Mouse (Mus musculus) liver, embryonic 15.5 days (tissue): ENCODE results near the gene Ap3m1. TPM values are rescaled to one million over a fixed set of nuclear protein-coding genes. Genes with fewer than 3 reads are reported as not detected.

Experiments
- ATAC-seq: fragments of 200-750 bp; cut with Nextera tagmentation; 2 replicates; pipeline ENCODE4 v1.8.0; 2017; ENCODE audit warnings: moderate number of reproducible peaks, mild to moderate bottlenecking, moderate library complexity; ENCODE audit not compliant: insufficient read depth
- H3K27ac ChIP-seq: fragments of 300-500 bp; sonication (generic); replicated peaks from 2 replicates; pipeline ENCODE4 v1.5.1; 2015; ENCODE audit warnings: mild to moderate bottlenecking, inconsistent platforms
- H3K27me3 ChIP-seq: fragments of 300-500 bp; sonication (generic); 2 replicates; pipeline ENCODE4 v1.6.1; 2015; ENCODE audit warnings: mild to moderate bottlenecking, inconsistent platforms
- H3K36me3 ChIP-seq: fragments of 300-500 bp; sonication (generic); replicated peaks from 2 replicates; pipeline ENCODE4 v1.6.1; 2015; ENCODE audit warnings: moderate library complexity, mild to moderate bottlenecking, inconsistent platforms
- H3K4me1 ChIP-seq: fragments of 300-500 bp; sonication (generic); replicated peaks from 2 replicates; pipeline ENCODE4 v1.6.1; 2015; ENCODE audit warnings: inconsistent platforms
- H3K4me2 ChIP-seq: fragments of 300-500 bp; sonication (generic); 2 replicates; pipeline ENCODE4 v1.6.1; 2015; ENCODE audit warnings: moderate library complexity, mild to moderate bottlenecking, inconsistent platforms
- H3K4me3 ChIP-seq: fragments of 300-500 bp; sonication (generic); replicated peaks from 2 replicates; pipeline ENCODE4 v1.5.1; 2015; ENCODE audit warnings: mild to moderate bottlenecking, inconsistent platforms
- H3K9ac ChIP-seq: fragments of 300-500 bp; sonication (generic); 2 replicates; pipeline ENCODE4 v1.6.1; 2015; ENCODE audit warnings: moderate library complexity, mild to moderate bottlenecking, inconsistent platforms
- H3K9me3 ChIP-seq: fragments of 300-500 bp; sonication (generic); replicated peaks from 2 replicates; pipeline ENCODE4 v1.6.1; 2016; ENCODE audit warnings: inconsistent platforms
- WGBS: fragments of 180-500 bp; shearing (Covaris S2); methylation state at CpG from one replicate; pipeline ENCODE4 v1.1.7; 2015; ENCODE audit warnings: mixed read lengths; ENCODE audit not compliant: insufficient replicate concordance; 5-methylcytosine and 5-hydroxymethylcytosine counted together
- polyA plus RNA-seq: library from polyadenylated mRNA; unstranded; fragments of >200 nt; fragmentation: Nextera tagmentation; extraction: Ambion mirVana; gene quantifications from 2 replicates; pipeline ENCODE4 v1.2.1, GENCODE M21; 2015

Ap3m1 gene
- polyA plus RNA-seq, 1 experiment from 2014 or later, result 30.2 TPM

GRCm38 (mm10) chr14:21086827-21087351 is 34.6 kb upstream of the Ap3m1 start:
- H3K4me2 ChIP-seq, result no peak overlapping the region

GRCm38 (mm10) chr14:21086106-21086505 is 33.8 kb upstream of the Ap3m1 start:
- Histone ChIP-seq H3K4me1 (peaks cover 77% of the 10 kb centered on the region), H3K9ac (no peak overlapping the region), H3K27ac (no peak overlapping the region), H3K9me3 (no peaks in the 10 kb centered on the region), H3K4me2 (no peak overlapping the region), H3K4me3 (no peak overlapping the region), H3K36me3 (0 out of 2 replicates have a peak, but pooled peaks cover 3% of the 10 kb centered on the region), H3K27me3 (no peaks in the 10 kb centered on the region)
- 63% methylated on average over 2 of the region's 2 CpGs for WGBS
- no peak for ATAC-seq

More at GRCm38 (mm10) chr14:21086827-21087351, 34.6 kb upstream of the Ap3m1 start:
- Histone ChIP-seq H3K27ac (0 out of 2 replicates have a peak overlapping the region, but pooled peaks have one; percentile 25), H3K4me1 (peaks cover 71% of the 10 kb centered on the region), H3K9ac (no peak overlapping the region), H3K36me3 (peaks cover 4% of the 10 kb centered on the region; the same call in 1 of the 2 replicates), H3K9me3 (no peaks in the 10 kb centered on the region), H3K27me3 (no peaks in the 10 kb centered on the region), H3K4me3 (no peak overlapping the region)
- no peak for ATAC-seq
- 55% methylated on average over 7 of the region's 7 CpGs for WGBS

GRCm38 (mm10) chr14:21085666-21086065 is 33.4 kb upstream of the Ap3m1 start:
- 62% methylated on average over 5 of the region's 5 CpGs for WGBS
- Histone ChIP-seq H3K36me3 (0 out of 2 replicates have a peak, but pooled peaks cover 3% of the 10 kb centered on the region), H3K9me3 (no peaks in the 10 kb centered on the region), H3K4me3 (no peak overlapping the region), H3K9ac (no peak overlapping the region), H3K27ac (no peak overlapping the region), H3K4me2 (no peak overlapping the region), H3K4me1 (peaks cover 81% of the 10 kb centered on the region), H3K27me3 (no peaks in the 10 kb centered on the region)
- no peak for ATAC-seq

- H3K9ac ChIP-seq, result no peak overlapping the region
Measured at GRCm38 (mm10) chr14:21082823-21083222, 30.5 kb upstream of the Ap3m1 start.

GRCm38 (mm10) chr14:21078511-21078910 is 26.2 kb upstream of the Ap3m1 start:
- 0 out of 2 replicates have a peak, but pooled peaks cover 3% of the 10 kb centered on the region for H3K36me3 ChIP-seq
- H3K9me3 ChIP-seq, result no peaks in the 10 kb centered on the region
- H3K4me2 ChIP-seq, result peak overlapping the region; percentile 93
- H3K9ac ChIP-seq, result no peak overlapping the region
- peak overlapping the region; percentile 93; the same call in 1 of the 2 replicates for H3K27ac ChIP-seq
- no peaks in the 10 kb centered on the region for H3K27me3 ChIP-seq
- H3K4me1 ChIP-seq, result peaks cover 78% of the 10 kb centered on the region
- H3K4me3 ChIP-seq, result no peak overlapping the region
- ATAC-seq, result no peak

More at GRCm38 (mm10) chr14:21082823-21083222, 30.5 kb upstream of the Ap3m1 start:
- Histone ChIP-seq H3K27ac (no peak overlapping the region), H3K27me3 (no peaks in the 10 kb centered on the region), H3K4me2 (no peak overlapping the region), H3K4me1 (peaks cover 70% of the 10 kb centered on the region), H3K36me3 (0 out of 2 replicates have a peak, but pooled peaks cover 3% of the 10 kb centered on the region), H3K4me3 (no peak overlapping the region), H3K9me3 (no peaks in the 10 kb centered on the region)
- 23% methylated on average over 1 of the region's 1 CpGs for WGBS
- no peak for ATAC-seq

- H3K27ac ChIP-seq, result peak overlapping the region; percentile 93
- peak overlapping the region; percentile 93 for H3K4me2 ChIP-seq
- WGBS, result 20% methylated on average over 4 of the region's 4 CpGs
- peak overlapping the region; percentile 76 for H3K4me3 ChIP-seq
- 0 out of 2 replicates have a peak, but pooled peaks cover 2% of the 10 kb centered on the region for H3K36me3 ChIP-seq
- H3K9me3 ChIP-seq, result no peaks in the 10 kb centered on the region
- no peak for ATAC-seq
- no peaks in the 10 kb centered on the region for H3K27me3 ChIP-seq
- peaks cover 76% of the 10 kb centered on the region for H3K4me1 ChIP-seq
- H3K9ac ChIP-seq, result peak overlapping the region; percentile 83; the same call in 1 of the 2 replicates
Measured at GRCm38 (mm10) chr14:21077939-21078338, 25.6 kb upstream of the Ap3m1 start.

GRCm38 (mm10) chr14:21076501-21077194 is 24.3 kb upstream of the Ap3m1 start:
- Histone ChIP-seq H3K36me3 (no peaks in the 10 kb centered on the region), H3K4me2 (peak overlapping the region; percentile 93), H3K27me3 (no peaks in the 10 kb centered on the region), H3K4me3 (peak overlapping the region; percentile 76), H3K27ac (peak overlapping the region; percentile 93), H3K9ac (peak overlapping the region; percentile 83), H3K9me3 (no peaks in the 10 kb centered on the region), H3K4me1 (peaks cover 74% of the 10 kb centered on the region)
- 23% methylated on average over 7 of the region's 7 CpGs for WGBS
- peak; percentile 24 for ATAC-seq

- H3K27ac ChIP-seq, result peak overlapping the region; percentile 93
- peak overlapping the region; percentile 76 for H3K4me3 ChIP-seq
- H3K4me2 ChIP-seq, result peak overlapping the region; percentile 93
- H3K9ac ChIP-seq, result peak overlapping the region; percentile 83
- peaks cover 72% of the 10 kb centered on the region for H3K4me1 ChIP-seq
- H3K36me3 ChIP-seq, result no peaks in the 10 kb centered on the region
- under 1% methylated on average over 59 of the region's 59 CpGs for WGBS
- peak; percentile 93 for ATAC-seq
- H3K9me3 ChIP-seq, result no peaks in the 10 kb centered on the region
- H3K27me3 ChIP-seq, result no peaks in the 10 kb centered on the region
Measured at GRCm38 (mm10) chr14:21075751-21076500, 23.6 kb upstream of the Ap3m1 start.

GRCm38 (mm10) chr14:21074398-21075320 is 22.4 kb upstream of the Ap3m1 start:
- Histone ChIP-seq H3K4me1 (peaks cover 73% of the 10 kb centered on the region), H3K9me3 (no peaks in the 10 kb centered on the region), H3K4me3 (peak overlapping the region; percentile 76), H3K4me2 (peak overlapping the region; percentile 93), H3K9ac (peak overlapping the region; percentile 83), H3K27ac (peak overlapping the region; percentile 93), H3K36me3 (no peaks in the 10 kb centered on the region), H3K27me3 (no peaks in the 10 kb centered on the region)
- WGBS, result 18% methylated on average over 11 of the region's 11 CpGs
- ATAC-seq, result peak; percentile 23

GRCm38 (mm10) chr14:21073981-21074380 is 21.7 kb upstream of the Ap3m1 start:
- WGBS, result 11% methylated on average over 3 of the region's 3 CpGs
- Histone ChIP-seq H3K36me3 (no peaks in the 10 kb centered on the region), H3K27me3 (no peaks in the 10 kb centered on the region), H3K4me3 (0 out of 2 replicates have a peak overlapping the region, but pooled peaks have one; percentile 14), H3K4me1 (peaks cover 70% of the 10 kb centered on the region), H3K27ac (peak overlapping the region; percentile 93), H3K9me3 (no peaks in the 10 kb centered on the region), H3K4me2 (peak overlapping the region; percentile 93), H3K9ac (0 out of 2 replicates have a peak overlapping the region, but pooled peaks have one; percentile 35)
- peak; percentile 43 for ATAC-seq
